8 mouse cellular contexts compared by ENCODE assay signal in genomic region chr17:32118484-32118883, GRCm38 (mm10). TPM values are rescaled to one million over a fixed set of nuclear protein-coding genes. Genes with fewer than 3 reads are reported as not detected.
DNase-seq lines count a peak whose midpoint lies in the region; ATAC-seq and TF ChIP-seq lines count a peak whose summit lies in the region.

No protein-coding gene starts in this region.

- ATAC-seq in erythroblast, adult 5-6 weeks (replicated peaks; ENCODE audit: low FRiP score, poor library complexity, severe bottlenecking): no peak
- ATAC-seq in hindbrain, embryonic 13.5 days (ENCODE audit: low FRiP score): no peak
- ATAC-seq in midbrain, embryonic 14.5 days (ENCODE audit: low FRiP score, low TSS enrichment): no peak

- no peak for DNase-seq in brain, embryonic 14.5 days (ENCODE audit: low read depth)
- peak; percentile 6 for DNase-seq in midbrain, embryonic 14.5 days
- DNase-seq in left cerebral cortex, postnatal 25 days (ENCODE audit: low spot score in 2 of 2): no peak
- no peak for DNase-seq in right cerebral cortex, postnatal 4 days
- DNase-seq in layer of hippocampus, adult 9-10 months (ENCODE audit: low spot score): no peak

- H3K4me3 ChIP-seq in erythroblast, embryonic 14.5 days (replicated peaks): peak overlapping the region; percentile 61
- 0 out of 2 replicates have a peak overlapping the region, but pooled peaks have one; percentile 9 for H3K4me3 ChIP-seq in hindbrain, embryonic 13.5 days
- H3K4me3 ChIP-seq in midbrain, embryonic 14.5 days (replicated peaks; ENCODE audit: low read depth, low read length): no peak overlapping the region

- no peaks in the 10 kb centered on the region for H3K9me3 ChIP-seq in erythroblast, embryonic 14.5 days (ENCODE audit: control insufficient read depth, low read length)
- no peaks in the 10 kb centered on the region for H3K9me3 ChIP-seq in hindbrain, embryonic 13.5 days
- H3K9me3 ChIP-seq in midbrain, embryonic 14.5 days (ENCODE audit: control insufficient read depth, low read length): no peaks in the 10 kb centered on the region

- intact Hi-C loops in left cerebral cortex, postnatal 25 days (cut with DNase I): no loop called here

- no peak for TF ChIP-seq POLR2A in brain, embryonic 14.5 days (IDR thresholded peaks at IDR 0.05; ENCODE audit: borderline replicate concordance, extremely low read depth, insufficient read depth, insufficient read length, poor library complexity, severe bottlenecking)

- peak overlapping the region; percentile 48 for H3K4me2 ChIP-seq in hindbrain, embryonic 13.5 days
- peak overlapping the region; percentile 41 for H3K4me2 ChIP-seq in midbrain, embryonic 14.5 days (ENCODE audit: low read length)

- peak overlapping the region; percentile 43; the same call in 1 of the 2 replicates for H3K9ac ChIP-seq in hindbrain, embryonic 13.5 days
- no peak overlapping the region; the same call in 1 of the 2 replicates for H3K9ac ChIP-seq in midbrain, embryonic 14.5 days (replicated peaks; ENCODE audit: low read length)

- peaks cover 86% of the 10 kb centered on the region for H3K4me1 ChIP-seq in erythroblast, embryonic 14.5 days (ENCODE audit: control insufficient read depth)
- peaks cover 36% of the 10 kb centered on the region for H3K4me1 ChIP-seq in hindbrain, embryonic 13.5 days (replicated peaks)
- H3K4me1 ChIP-seq in midbrain, embryonic 14.5 days (ENCODE audit: control insufficient read depth, insufficient read depth, low read length): peaks cover 11% of the 10 kb centered on the region

- H3K27me3 ChIP-seq in erythroblast, embryonic 14.5 days (ENCODE audit: control insufficient read depth): no peaks in the 10 kb centered on the region
- H3K27me3 ChIP-seq in hindbrain, embryonic 13.5 days: peaks cover 36% of the 10 kb centered on the region
- no peaks in the 10 kb centered on the region for H3K27me3 ChIP-seq in midbrain, embryonic 14.5 days (ENCODE audit: control insufficient read depth, insufficient read depth, low read length)

- 0 out of 2 replicates have a peak overlapping the region, but pooled peaks have one; percentile 12 for H3K27ac ChIP-seq in hindbrain, embryonic 13.5 days
- H3K27ac ChIP-seq in midbrain, embryonic 14.5 days (replicated peaks; ENCODE audit: low read depth, low read length): no peak overlapping the region

- 0 out of 2 replicates have a peak, but pooled peaks have one; percentile 26 for TF ChIP-seq CTCF in brain, embryonic 14.5 days (IDR thresholded peaks at IDR 0.05; ENCODE audit: borderline replicate concordance, extremely low read depth, insufficient read depth, insufficient read length)

- WGBS in hindbrain, embryonic 13.5 days: 18% methylated on average over 3 of the region's 3 CpGs
- 20% methylated on average over 3 of the region's 3 CpGs for WGBS in midbrain, embryonic 14.5 days

- peaks cover 50% of the 10 kb centered on the region for H3K36me3 ChIP-seq in erythroblast, embryonic 14.5 days (ENCODE audit: control insufficient read depth)
- H3K36me3 ChIP-seq in hindbrain, embryonic 13.5 days: peaks cover 14% of the 10 kb centered on the region
- H3K36me3 ChIP-seq in midbrain, embryonic 14.5 days (ENCODE audit: control insufficient read depth, insufficient read depth, low read length): peaks cover 5% of the 10 kb centered on the region; the same call in 1 of the 2 replicates

RNA-seq across cellular contexts. Expression of gene Notch3, which starts 48.2 kb away (rescaled TPM):
- 0.01 TPM in 1 of 2 replicates, not detected in the other for polyA plus RNA-seq in erythroblast, embryonic 14.5 days (2012)
- total RNA-seq in erythroblast, adult 5-6 weeks (2015; ENCODE audit: low replicate concordance): not detected in 2 replicates
- 0.09 and 0.14 TPM in 2 replicates for total RNA-seq in erythroblast, adult 5-6 weeks (2017; ENCODE audit: low replicate concordance)
- 27.6 and 33.0 TPM in 2 replicates for polyA plus RNA-seq in brain, embryonic 14.5 days (2012; rRNA removed)
- polyA plus RNA-seq in hindbrain, embryonic 13.5 days (2015; fragmentation: Nextera tagmentation; extraction: Ambion mirVana): 8.2 and 8.6 TPM in 2 replicates
- 10.5 and 11.2 TPM in 2 replicates for polyA plus RNA-seq in midbrain, embryonic 14.5 days (2014; fragmentation: Nextera tagmentation; extraction: Ambion mirVana)
- 10 to 100 TPM in 1 of 2 experiments, 1 to 10 TPM in 1; 7.5 to 10.0 TPM for total RNA-seq in left cerebral cortex, postnatal 25 days (2021)
